Mouse (Mus musculus): ENCODE results near the gene Peli2.

Peli2 gene

GRCm38 (mm10) chr14:48153064-48153463 lies 32.4 kb downstream of the Peli2 start:
- no peak for DNase-seq (ENCODE audit: low spot score)

GRCm38 (mm10) chr14:48153865-48154511 lies 33.4 kb downstream of the Peli2 start:
- DNase-seq (ENCODE audit: low spot score) = no peak

- no peak for DNase-seq (ENCODE audit: low spot score)
These were observed 34.0 kb downstream of the Peli2 start for GRCm38 (mm10) chr14:48154641-48155040.

- DNase-seq (ENCODE audit: low spot score) = no peak
These were observed 34.5 kb downstream of the Peli2 start for GRCm38 (mm10) chr14:48155153-48155552.

GRCm38 (mm10) chr14:48157085-48157484 lies 36.5 kb downstream of the Peli2 start:
- DNase-seq (ENCODE audit: low spot score) = no peak

DNA sequence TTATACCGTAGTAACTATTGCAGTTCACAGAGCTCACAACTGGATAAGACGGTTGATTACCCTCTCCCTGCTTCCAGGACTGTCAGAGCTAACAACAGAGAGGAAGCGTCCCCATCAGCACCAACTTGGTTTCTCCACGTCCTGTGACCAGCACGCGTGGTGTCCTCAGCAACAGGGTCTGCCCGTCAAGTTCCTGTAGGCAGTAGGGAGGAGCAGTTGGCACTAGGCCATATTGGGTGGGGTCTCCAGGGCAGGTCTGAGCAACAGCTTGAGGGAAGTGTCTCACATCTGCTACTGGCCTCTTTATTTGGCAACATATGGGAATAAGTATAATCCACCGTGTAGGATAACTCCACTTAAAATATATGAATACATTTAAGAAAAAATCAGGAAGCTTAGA lies 37.2 kb downstream of the Peli2 start:
- no peak for DNase-seq (ENCODE audit: low spot score)

GRCm38 (mm10) chr14:48159401-48159800 lies 38.8 kb downstream of the Peli2 start:
- DNase-seq (ENCODE audit: low spot score) = no peak

- DNase-seq (ENCODE audit: low spot score) = no peak
These were observed 41.8 kb downstream of the Peli2 start for GRCm38 (mm10) chr14:48162446-48162845.

- DNase-seq (ENCODE audit: low spot score) = no peak
These were observed 44.3 kb downstream of the Peli2 start for GRCm38 (mm10) chr14:48164917-48165316.

- DNase-seq (ENCODE audit: low spot score) = no peak
These were observed 45.8 kb downstream of the Peli2 start for GRCm38 (mm10) chr14:48166396-48166795.

- no peak for DNase-seq (ENCODE audit: low spot score)
These were observed 46.4 kb downstream of the Peli2 start for GRCm38 (mm10) chr14:48167020-48167419.

- DNase-seq (ENCODE audit: low spot score) = no peak
These were observed 47.5 kb downstream of the Peli2 start for GRCm38 (mm10) chr14:48168116-48168515.

- DNase-seq (ENCODE audit: low spot score) = no peak
These were observed 49.3 kb downstream of the Peli2 start for GRCm38 (mm10) chr14:48169970-48170369.

DNA sequence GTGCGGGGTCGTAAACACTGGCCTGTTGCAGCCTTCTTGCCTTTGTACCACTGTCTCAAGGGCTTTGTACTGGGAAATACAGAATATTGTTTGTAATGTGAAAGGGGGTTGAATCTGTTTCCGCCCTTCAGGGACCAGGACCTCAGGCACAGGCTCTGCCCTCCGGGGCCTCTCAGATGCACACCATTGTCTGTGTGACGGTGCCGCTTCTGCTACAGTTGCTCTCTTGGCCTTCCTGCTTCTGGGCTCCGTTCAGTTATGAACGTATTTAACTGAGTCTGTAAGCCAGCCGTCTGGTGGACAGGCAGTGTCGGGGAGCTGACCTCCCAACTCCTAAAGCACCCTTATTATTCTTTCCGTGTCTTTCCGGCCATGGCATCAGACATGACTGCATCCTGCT lies 50.6 kb downstream of the Peli2 start:
- DNase-seq (ENCODE audit: low spot score) = no peak

- DNase-seq (ENCODE audit: low spot score) = no peak
These were observed 51.4 kb downstream of the Peli2 start for GRCm38 (mm10) chr14:48172026-48172425.

DNA sequence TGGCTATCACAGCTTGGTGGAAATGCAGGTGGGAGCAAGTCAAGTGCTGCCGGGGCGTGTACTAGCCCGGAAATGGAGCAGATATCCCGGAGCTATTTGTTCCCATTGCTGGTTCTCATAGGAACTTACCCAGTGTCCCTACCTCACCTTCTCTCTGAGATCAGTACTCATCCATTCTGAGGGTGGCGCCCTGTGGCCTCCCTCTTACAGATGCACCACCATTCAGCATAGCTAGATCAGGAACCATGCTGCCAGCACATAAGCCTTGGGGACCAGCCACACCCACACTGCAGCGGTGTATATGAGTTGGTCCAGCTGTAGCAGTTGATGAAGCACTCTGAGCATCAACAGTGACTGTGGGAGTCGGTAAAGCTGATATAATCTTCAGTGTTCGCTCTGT lies 52.3 kb downstream of the Peli2 start:
- DNase-seq (ENCODE audit: low spot score) = no peak

GRCm38 (mm10) chr14:48173840-48174239 lies 53.2 kb downstream of the Peli2 start:
- DNase-seq (ENCODE audit: low spot score) = no peak

DNA sequence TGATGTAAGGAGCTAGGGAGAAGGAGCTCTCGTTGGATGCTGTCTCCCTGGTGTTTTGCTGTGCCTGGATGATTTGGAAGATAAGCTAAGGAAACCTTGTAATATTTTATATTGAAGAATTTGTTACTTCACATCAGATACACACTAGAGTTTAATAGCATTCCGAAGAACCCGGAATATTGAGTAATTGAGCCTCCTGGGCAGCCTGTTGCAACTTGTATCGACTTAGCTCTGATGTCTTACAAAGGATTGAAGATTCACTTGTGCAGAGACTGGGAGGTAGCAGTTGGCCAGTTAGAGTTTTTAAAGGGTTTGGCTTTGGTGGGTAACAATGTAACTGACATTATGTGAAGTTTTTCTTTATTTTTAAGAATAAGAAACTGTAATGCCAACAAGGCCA lies 53.7 kb downstream of the Peli2 start:
- DNase-seq (ENCODE audit: low spot score) = no peak

GRCm38 (mm10) chr14:48175115-48175514 lies 54.5 kb downstream of the Peli2 start:
- DNase-seq (ENCODE audit: low spot score) = no peak

DNA sequence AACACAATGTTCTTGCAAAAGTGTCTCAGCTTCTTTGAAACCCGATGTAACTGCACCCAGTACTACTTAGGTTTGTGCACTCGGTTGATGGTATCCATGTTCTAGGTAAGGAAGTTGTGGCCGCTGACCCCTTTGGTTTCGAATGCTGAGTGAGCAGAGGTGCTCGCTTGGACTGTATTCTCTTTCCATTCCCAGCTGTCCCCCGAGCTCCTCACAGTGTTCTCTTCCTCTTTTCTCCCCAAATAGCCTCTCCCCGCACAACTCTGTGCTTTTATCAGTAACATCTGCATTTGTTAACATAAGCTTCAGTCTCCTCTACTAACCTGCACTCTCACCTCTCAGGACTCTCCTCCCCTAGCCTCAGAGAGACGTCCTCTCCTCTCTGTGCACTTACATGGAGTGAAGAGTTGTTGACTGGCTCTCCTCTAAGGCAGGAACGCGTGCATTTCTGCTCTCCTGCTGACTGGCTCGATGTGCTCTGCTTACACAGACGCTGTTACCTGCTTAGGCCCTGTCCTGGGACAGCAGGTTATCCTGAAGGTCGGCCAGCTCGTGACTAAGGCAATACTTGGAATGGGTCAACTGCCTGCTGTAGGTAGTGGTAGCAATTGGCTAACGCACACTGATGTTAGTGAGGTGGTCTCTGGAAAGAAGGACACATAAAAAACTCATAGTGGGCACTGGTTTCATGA lies 57.8 kb downstream of the Peli2 start:
- no peak for DNase-seq (ENCODE audit: low spot score)

GRCm38 (mm10) chr14:48179021-48179420 lies 58.4 kb downstream of the Peli2 start:
- DNase-seq (ENCODE audit: low spot score) = no peak

DNA sequence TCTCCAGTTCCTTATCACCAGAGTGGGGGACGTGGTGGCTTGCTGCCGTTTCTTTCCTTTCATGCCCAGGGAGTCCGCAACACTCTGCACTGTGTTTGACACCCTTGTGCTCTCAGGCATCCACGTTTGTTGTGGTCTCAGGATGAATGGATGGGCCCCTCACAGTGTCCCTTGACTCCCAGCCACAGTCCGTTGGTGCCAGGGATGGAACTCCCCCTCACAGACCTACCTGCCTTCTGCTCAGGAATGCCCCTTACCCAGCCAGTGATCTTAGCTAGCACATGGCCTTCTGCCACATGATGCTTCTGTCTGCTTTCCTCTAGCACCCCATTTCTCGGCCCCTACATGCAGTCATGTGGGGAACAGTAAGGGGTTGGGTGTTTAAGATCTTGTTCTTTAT lies 65.7 kb downstream of the Peli2 start:
- no peak for DNase-seq (ENCODE audit: low spot score)

DNA sequence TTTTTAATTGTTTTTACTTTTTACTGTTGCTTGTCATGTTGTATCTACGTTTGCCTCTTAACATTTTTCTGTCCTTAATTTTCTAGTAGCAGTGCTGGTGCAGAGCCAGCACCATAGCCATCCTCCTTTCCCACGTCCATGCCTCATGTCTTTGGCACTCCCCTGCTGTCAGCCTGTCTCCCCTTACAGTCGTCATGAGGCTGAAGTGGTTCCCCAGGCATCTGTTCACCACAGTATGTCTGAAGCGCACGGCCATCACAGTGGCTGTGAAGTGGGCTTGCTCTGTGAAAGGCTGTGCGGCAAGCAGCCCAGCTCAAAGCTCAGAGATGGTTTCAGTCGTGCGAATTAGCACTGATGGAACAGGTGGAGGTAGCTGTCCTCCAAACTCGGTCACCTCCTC lies 66.5 kb downstream of the Peli2 start:
- no peak for DNase-seq (ENCODE audit: low spot score)

DNA sequence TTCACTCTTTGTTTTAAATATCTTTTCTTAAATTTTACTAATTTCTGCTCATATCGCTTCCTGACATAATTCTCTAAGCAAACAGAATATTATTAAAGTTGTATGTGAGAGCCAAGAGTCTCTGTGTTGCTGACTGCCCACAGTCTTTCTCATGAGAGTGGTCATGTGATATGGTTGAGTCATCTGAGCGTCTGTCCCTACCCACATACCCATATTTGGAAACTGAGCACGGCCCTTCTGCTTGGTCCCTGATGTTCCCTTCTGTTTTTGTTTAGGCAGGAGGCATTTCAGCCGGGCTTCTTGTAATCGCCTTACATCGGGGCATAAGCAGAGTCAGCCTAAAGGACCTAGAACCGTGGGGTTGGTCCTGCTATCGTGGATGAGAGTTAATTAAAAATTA lies 68.7 kb downstream of the Peli2 start:
- DNase-seq (ENCODE audit: low spot score) = no peak
